Mouse (Mus musculus): Measurements from ENCODE around the gene Phka1.

- TF ChIP-seq CTCF (IDR thresholded peaks at IDR 0.05 in 2 of 3, conservative IDR thresholded peaks at IDR 0.05 in 1 of 3; ENCODE audit: control insufficient read depth in 1 of 3, insufficient read depth in 1 of 3, low read depth in 2 of 3, low read length in 3 of 3, poor library complexity in 1 of 3, severe bottlenecking in 1 of 3) (peak in 2 of 3 experiments; percentile 28 to 67; a peak in 4 of 6 replicates), HCFC1 (IDR thresholded peaks at IDR 0.05; ENCODE audit: low read depth, low read length) (no peak), E2F4 (IDR thresholded peaks at IDR 0.05; ENCODE audit: borderline replicate concordance, low read depth, low read length) (no peak), MAX (IDR thresholded peaks at IDR 0.05; ENCODE audit: low read length) (no peak), SMC3 (IDR thresholded peaks at IDR 0.05; ENCODE audit: low read depth, low read length) (peak; percentile 72), SIN3A (IDR thresholded peaks at IDR 0.05; ENCODE audit: low read length) (no peak), ZMIZ1 (IDR thresholded peaks at IDR 0.05; ENCODE audit: low read depth, low read length) (no peak), MYB (IDR thresholded peaks at IDR 0.05; ENCODE audit: low read depth, low read length) (no peak), RCOR1 (IDR thresholded peaks at IDR 0.05; ENCODE audit: low read depth, low read length) (no peak), EP300 (IDR thresholded peaks at IDR 0.05; ENCODE audit: low read depth in 1 of 2, low read length in 2 of 2) (no peak), BHLHE40 (IDR thresholded peaks at IDR 0.05; ENCODE audit: borderline replicate concordance, low read depth, low read length) (no peak), UBTF (IDR thresholded peaks at IDR 0.05; ENCODE audit: borderline replicate concordance, insufficient read depth, low read depth, low read length) (no peak), NELFE (IDR thresholded peaks at IDR 0.05; ENCODE audit: low read depth, low read length) (no peak)
Observed at GRCm38 (mm10) chrX:102660712-102661111, 16.7 kb upstream of the Phka1 start.
